Mouse (Mus musculus) MEL-GATA-1-ER (cell line): ENCODE results near the gene Arhgef10l.

Source experiments
- DNase-seq: peaks from one replicate; pipeline ENCODE4 v3.0.0-alpha.2; 2012; ENCODE audit warnings: low read depth; ENCODE audit errors: extremely low read depth

Gene Arhgef10l

DNA sequence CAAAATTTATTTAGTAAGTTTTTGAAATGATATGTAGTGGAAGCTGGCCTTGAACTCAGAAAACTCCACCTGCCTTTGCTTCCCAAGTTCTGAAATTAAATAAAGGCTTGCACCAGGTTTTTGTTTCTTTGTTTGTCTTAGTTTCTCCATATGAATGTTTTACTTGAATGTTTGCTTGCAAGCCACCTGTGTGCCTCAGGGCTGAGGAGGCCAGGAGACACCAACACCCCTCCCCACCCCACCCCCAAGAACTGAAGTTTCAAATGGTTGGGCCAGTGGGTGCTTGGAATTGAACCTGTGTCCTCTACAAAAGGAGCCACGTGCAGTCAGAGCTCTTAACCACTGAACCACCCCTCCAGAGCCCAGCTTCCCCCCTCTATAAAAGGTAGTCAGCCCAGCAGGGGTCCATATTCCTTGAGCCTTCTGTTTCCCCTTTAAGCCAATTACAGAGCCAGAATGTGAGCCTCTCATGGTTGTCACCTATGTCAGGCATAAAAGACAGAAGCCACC, 28.8 kb upstream of the Arhgef10l start:
- no peak for DNase-seq

DNA sequence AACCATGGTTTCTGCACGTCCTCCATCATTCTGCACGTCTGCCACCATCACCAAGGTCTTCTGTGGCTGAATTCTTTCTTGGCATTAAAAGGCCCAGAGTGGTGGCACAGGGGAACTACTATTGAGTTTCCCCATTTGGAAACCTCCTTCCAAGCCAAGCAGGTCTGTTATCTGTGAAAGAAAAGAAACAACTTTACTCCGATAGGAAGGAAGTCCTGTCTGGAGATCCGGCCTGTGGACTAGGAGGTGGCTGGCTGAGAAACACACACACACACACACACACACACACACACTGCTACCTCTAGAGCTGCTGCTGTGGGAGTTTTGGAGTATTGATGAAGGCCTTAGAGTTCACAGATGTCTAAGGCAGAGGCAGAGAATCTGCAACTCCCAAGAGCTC, 27.7 kb upstream of the Arhgef10l start:
- peak; percentile 82 for DNase-seq

DNA sequence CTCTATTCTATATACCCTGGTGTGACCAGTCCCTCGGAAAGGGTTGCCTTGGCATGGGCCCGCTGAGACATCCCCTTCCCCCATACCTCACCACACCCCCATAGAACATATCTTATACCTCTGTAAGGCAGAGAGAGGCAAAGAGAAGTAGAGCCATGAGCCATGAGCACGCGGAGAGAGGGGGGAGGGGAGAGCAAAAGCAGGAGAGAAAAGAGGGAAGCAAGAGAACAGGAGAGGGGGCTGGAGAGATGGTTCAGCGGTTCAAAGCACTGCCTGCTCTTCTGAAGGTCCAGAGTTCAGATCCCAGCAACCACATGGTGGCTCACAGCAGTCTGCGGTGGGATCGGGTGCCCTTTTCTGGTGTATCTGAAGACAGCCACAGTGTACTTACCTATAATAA, 25.7 kb upstream of the Arhgef10l start:
- no peak for DNase-seq

DNA sequence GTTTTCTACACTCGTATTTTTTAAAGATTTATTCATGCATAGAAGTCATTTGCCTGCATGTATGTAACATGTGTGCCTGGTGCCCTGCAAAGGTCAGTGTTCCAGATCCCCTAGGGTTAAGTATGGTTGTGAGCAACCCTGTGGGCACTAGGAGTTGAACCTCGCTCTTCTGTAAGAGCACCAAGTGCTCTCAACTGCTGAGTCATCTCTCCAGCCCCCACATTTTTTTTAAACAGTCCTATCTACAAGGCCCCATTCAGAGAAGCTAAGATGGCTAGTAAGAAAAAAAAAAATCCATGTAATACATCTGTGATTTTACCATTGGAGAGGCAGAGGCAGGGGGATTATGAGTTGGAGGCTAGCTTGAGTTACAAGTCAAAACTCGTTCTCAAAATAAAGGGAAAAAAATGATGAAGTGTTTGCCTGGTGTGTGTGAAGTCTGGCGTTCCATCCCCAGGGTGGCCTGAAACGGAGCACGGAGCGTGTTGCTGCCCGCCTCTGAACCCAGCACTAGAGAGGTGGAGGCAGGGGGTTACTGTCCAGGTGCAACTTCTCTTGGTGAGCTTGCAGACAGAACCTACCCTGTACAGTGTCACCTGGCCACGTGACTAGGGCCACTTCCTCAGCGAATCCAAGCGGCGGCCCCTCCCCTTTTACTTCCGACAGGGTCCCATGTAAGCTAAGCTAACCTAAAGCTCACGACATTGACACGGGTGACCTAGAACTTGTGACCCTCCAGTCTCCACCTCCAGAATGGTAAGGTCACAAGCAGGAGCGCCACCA, 24.3 kb upstream of the Arhgef10l start:
- no peak for DNase-seq

DNA sequence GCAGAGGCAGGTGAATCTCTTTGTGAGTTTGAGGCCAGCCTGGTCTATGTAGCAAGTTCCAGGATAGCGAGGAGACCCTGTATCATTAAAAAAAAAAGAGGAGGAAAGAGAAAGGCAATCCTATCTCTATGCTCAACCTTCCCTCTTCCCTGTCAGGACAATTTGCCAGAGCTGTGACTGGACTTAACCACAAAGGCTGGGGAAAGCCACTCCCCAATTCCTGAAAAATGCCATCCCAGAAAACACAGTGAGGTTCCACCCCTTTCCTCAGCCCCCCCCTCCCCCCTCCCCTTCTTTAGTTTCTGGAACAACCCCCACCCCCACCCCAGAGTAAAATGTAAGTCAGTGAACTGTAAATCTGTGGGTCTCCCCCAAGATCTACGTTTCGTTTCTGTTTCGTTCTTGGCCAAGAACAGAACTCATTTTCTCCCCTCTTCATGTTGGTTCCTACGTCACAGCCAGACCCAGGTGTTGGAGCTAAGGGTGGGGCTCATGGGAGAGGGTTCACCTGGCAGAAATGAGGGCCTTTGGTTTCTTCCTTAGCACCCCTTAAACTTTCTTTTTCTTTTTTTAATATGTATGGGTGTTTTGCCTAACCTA, 23.1 kb upstream of the Arhgef10l start:
- DNase-seq, result no peak

DNA sequence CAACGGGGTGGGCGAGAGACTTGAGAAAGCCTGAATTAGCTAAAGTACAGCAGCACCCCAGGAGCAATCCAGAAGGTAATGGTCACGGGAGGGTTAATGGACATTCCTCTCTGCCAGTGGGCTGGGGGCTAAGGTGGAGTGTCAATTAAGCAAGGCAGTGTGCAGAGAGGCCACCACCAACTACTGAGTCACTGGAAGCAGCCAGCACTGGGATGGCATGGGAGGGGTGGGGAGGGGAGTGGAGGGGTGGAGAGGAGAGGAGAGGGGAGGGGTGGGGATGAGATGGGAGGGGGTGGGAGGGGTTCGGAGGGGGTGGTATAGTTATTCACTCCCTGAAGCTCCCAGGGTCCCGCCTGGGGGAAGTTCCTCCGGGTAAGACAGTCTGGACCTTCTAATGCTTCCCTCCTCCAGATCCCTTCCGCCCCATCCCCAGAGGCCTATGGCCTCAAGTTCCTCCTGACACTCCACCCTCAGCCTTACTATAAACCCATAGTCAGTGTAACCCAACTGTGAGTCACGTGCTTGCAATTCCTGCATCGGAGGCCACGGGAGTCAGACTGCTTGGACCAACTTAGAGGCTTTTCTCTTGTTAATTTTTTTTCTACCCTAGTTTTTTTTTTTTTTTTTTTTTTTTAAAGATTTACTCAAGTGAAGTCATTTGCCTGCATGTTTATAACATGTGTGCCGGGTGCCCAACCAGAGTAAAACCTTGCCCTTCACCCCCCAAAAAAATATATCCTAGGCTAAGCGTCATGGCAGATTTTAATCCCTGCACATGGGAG, 22.4 kb upstream of the Arhgef10l start:
- DNase-seq, result no peak

DNA sequence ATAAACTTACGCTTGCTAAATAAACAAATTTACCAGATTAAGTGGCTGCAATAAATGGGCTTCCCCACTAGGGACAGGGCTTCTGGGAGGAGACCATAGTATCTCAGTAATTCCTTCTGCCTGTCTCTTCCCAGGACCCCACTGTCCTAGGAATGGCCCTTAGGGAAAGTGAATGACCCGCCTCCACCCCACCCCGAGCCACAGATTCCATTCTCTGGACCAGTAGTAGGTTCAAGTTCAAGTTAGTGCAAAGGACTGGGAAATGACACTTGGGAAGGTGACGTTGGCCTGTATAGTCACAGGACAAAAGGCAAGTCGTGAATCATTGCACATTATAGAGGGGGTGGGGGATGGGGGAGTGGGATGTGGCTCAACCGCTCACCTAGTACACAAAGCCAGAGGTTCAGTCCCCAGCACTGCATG, 19.1 kb upstream of the Arhgef10l start:
- DNase-seq, result no peak

DNA sequence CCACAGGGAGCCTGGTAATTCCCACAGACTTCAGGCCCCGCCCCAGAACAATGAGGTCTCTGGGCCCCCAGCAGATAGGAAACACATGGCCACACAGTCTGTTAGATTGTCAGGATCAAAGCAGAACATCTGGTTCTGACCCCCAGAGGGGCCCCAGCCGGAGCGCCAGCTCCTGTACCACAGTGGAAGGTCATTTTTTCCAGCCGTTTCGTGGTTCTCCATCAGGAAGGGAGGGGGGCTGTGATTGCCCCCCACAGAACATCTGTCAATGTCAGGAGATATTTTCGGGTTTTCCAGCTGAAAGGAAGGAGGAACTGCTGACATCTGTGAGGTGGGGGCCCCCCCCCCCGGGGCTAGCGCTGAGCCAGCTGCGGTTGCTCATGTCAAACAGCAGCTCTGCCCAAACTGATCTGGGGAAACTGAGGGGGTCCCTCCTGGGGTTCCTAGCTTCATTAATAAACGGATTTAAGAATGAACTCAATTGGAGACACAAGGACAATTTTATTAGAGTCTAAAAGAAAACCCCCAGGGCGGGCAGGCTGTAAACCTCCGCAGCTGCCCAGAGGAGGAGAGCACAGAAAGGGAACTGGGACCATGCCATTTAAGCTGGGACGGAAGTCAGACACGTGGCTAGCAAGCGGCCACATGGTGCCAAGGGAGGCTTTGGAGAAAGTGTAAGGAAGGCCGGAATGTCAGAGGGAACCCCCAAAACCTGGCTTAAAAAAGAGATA, 18.5 kb upstream of the Arhgef10l start:
- DNase-seq, result no peak

DNA sequence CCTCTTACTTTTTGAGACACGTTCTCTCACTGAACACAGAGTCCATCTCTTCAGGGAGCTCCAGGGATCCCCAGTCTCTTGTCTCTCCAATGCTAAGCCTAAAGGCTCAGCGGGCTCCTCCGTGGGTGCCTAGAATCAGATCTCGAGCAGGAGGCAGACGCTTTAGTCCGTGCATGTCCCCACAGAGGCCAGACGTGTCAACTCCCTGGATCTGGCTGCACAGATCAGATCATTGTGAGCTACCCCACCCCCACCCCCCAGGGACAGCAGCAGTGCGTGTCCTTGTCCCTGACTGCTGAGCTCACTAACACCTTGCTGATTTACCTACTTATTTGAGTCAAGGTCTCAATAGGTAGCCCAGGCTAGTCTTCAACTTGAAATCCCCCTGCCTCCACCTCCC, 17.8 kb upstream of the Arhgef10l start:
- DNase-seq, result no peak

DNA sequence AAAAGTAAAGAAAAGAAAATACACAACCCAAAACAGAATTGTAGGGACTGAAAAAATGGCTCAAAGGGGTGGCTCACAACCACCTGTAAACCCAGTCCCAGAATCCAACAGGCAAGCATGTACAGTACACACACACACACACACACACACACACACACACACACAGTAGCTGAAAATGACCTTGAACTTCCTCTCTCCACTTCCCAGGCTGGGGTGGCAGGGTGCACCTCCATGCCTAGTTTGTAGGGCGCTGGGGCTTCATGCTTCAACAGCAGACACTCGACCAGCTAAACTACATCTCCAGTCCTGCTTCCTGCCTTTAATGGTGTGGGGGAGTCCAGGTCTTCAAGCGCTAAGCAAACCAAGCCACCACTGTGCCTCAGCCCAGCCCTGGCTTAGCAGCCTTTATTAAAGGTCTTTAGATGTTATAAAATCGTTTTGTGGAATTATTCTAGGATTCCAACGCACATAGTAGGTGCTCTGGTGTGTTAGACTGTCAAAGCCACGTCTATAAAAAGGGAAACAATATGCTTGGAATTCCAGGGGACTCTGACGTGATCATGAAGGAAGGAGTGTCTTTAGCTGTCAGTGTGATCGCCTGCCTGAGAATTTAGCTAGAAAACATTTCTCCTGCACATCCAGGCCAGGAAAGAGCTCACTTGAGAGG, 15.1 kb upstream of the Arhgef10l start:
- no peak for DNase-seq

DNA sequence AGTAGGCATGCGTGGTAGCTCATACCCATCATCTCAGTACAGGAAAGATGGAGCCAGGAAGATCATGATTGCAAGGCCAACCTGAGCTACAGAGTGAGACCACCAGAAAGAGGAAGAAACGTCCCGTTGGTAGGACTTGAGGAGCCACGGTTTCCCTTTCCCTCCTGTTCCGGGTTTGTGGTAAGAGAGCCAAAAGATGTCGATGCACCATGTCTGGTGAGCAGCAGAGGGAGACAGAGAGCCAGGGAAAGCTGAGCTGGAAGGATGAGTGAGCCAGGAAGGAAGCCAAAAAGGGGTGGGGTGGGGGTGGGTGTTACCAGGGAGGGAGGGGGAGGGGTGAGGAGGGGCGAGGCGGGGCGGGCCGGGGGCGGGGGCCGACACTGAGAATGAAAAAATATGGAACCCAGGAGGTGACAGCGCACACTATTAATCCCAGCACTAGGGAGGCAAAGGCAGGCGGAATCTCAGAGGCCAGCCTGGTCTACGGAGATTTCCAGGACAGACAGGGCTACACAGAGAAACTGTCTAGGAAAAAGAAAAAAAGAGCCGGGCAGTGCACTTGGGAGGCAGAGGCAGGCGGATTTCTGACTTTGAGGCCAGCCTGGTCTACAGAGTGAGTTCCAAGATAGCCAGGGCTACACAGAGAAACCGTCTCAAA, 14.0 kb upstream of the Arhgef10l start:
- peak; percentile 89 for DNase-seq

DNA sequence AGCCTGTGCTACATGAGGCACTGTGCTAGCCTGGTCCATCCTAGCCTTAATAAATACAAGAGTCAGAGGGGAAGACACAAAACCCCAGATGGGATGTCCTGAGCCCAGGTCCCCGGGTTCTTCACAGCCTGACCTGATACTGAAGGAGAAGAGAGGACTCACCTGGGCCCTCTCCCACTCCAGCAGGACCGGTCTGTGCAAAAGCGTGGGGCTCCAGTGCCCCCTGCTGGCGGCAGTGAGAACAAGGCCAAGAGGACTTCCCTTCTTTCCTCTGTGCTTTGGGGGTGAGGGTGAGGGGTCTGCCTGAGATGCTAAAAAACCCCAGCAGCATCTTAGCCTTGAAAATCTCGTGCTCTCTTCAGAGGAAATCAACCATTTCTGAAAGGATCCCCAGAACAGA, 13.2 kb upstream of the Arhgef10l start:
- no peak for DNase-seq

DNA sequence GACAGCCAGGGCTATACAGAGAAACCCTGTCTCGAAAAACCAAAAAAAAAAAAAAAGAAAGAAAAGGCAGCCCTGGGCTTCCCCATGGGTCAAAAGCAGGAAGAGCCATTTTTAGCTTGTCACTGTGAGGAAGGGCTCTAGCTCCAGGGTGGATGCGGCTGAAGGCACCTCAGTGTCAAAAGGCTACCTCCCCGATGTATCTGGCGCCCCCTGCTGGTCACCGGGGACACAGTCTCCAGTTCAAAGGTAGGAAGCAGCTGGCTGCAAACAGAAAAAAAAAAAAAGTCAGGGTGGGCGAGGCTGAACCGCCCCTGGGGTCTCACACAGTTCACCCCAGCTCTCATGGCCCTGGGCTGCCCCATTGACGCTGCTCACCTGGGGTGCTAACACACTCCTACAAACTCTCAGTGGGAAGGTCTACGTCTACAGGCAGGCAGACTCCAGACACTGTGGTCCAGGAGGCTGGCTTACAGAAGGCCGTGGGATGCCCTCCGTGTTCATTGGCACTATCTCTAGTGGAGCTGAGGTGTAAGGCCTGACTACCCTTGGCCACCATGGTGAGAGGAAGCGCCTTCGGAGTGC, 8.6 kb upstream of the Arhgef10l start:
- DNase-seq, result no peak

DNA sequence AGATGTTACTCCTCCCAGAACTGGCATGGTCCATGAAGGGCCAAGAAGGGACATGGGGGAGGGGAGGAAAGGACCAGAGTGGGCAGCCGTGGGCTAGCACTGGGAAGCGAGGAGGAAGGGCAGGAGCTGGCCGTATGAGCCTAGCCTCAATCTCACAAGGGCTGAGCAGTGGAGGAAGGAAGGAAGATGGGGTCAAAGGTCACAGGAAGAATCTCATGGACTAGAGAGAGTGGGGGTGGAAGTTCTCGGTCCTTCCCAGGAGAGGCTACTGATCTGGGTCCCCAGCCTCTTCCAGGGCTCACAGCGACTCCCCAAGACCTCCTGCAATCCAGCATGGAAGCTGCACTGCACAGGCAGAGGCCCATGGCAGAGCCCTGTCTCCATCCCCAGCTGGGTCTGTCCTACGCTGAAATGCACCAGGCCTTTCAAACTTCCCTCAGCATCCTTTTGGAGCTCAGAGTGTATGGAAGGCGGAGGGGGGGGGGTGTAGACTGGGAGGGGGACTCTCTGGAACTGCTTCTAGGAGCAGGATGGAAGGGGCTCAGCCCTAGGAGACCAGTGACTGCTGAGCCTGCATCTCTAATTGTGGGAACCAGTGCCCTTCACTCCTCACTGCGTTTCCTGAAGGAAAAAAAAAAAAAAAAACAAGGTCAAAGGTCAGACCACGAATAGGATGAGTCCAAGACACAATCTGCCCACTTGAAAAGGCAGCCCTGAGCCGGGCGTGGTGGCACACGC, 7.9 kb upstream of the Arhgef10l start:
- DNase-seq, result no peak

DNA sequence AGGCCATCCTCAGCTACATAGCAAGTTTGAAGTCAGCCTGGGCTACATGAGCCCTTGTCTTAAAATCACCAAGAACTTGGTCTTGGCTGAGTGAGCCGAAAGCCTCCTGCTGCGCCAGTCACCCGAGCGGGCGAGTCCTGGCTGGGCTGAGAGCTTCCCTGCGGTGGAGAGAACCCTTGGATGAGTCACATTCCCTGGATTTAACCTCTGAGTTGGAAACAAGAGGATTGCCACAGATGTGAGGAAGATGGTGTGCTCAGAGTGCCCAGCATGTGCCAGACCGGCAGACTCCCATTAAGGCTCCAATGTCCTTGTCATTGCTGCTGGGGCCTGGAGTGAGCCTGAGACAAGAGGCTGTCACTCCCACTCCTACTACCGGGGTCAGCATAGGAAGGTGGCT, 2.0 kb upstream of the Arhgef10l start:
- DNase-seq, result no peak

DNA sequence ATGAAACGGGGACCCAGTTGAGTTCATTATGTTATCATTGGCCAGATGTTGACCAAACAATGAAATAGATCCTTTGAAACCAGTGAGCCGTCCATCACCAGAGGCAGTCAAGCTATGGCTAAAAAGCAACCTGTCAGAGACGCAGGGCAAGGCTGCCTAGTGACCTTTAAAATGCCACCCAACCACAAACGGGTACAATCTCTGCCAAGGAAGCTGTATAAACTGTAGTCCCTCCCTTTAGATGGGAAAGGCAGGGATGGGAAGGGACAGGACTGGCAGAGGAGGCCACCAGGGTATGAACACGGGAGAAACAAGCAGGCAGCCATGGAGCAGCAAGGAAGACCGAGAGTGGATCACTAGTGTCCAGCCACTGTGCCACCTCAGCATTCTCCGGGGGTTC, 759 bp downstream of the Arhgef10l start:
- DNase-seq, result no peak

DNA sequence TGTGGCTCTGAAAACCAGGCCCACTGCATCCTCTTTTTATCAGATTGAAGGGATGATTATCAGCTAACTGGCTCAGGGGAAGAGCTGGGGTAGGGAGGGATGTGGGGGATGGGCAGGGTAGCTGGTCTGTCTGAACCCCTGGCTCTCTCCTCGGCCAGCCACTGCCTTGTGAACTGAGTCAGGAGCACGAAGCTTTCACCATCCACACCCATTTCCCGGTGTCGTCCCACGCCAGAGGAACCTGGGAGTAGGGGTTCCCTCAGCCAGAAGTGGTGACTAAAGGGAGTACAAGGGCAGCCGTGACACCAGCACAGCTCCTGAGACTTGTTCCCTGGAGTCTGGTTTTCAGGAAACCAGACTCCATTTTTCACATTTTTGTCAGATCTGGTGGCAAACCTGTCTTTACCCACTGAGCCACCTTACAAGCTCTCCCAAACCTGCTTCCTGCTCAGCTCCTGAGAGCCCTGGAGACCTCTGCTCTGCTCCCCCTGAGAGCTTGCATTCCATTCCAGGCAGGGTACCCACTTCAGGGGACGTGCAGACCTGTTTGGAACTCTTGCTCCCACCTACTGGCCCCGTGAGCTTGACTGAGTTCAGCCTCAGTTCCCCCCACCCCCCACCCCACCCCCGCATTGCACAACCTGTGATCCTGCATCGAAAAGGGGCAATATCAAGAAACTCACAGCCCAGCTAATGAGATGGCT, 2.8 kb downstream of the Arhgef10l start:
- no peak for DNase-seq

DNA sequence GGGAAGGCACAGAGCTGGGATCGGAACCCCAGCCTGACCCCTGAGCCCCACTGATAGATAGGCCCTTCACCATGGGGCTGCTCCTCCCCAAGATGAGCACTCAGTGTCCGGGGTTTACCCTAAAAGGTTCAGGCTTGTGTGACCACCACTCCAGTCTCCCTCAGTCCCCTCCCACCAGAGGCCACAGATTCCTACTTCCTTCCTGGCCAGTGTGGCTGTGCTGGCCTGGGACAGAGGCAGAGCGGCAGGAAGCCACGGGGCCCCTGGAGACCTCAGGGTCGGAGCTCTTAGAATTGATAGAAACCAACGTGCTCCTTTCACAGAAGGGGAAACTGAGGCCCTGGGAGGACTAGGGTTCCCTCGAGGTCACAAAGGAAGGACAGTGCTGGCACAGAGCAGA, 3.4 kb downstream of the Arhgef10l start:
- no peak for DNase-seq
